Mouse (Mus musculus) G1E-ER4 (cell line): ENCODE measurements around the gene Ormdl1. TPM values are rescaled to one million over a fixed set of nuclear protein-coding genes. Genes with fewer than 3 reads are reported as not detected.

Source experiments
- GATA1 ChIP-seq: IDR thresholded peaks from one replicate; pipeline ENCODE4 v1.8.0; 2012; ENCODE audit warnings: low read length, inconsistent platforms
- polyA plus RNA-seq: library from polyadenylated mRNA; stranded (reverse); fragments of >175 nt; gene quantifications from 2 replicates; pipeline ENCODE4 v1.2.3, GENCODE M21; 2012

The Ormdl1 gene
- 1.3 and 2.3 TPM in 2 replicates for polyA plus RNA-seq

- no peak for TF ChIP-seq GATA1
Measured at GRCm38 (mm10) chr1:53296581-53297383, at the start of gene Ormdl1, which contains the start of the genes Pms1 and Gm28778. Gene Ormdl1, plus strand, starts transcription at chr1:53297095. Gene Pms1, minus strand, starts transcription at chr1:53297018. Gene Gm28778, plus strand, starts transcription at chr1:53297111.

DNA sequence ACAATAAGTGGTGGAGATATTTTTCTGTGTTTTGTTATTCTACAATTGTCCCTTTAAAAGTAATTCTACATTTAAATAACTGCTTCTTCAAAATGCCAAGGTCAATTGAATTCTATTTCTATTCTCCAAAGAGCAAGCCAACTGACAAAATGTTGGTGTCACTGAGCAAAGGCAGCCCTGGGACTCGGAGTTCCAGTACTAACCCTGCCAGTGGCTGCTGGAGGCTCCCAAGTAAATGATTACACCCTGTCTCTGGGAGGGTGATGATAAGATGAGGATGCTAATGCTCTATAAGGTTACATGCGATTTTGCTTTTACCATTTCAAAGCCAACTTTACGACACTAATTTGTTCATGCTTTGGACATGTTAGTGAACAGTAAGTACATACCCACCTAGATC is 27.0 kb upstream of the Ormdl1 start:
- TF ChIP-seq GATA1: no peak

GRCm38 (mm10) chr1:53272646-53273045 is 24.2 kb upstream of the Ormdl1 start:
- no peak for TF ChIP-seq GATA1

- TF ChIP-seq GATA1: no peak
Measured at GRCm38 (mm10) chr1:53291197-53291596, 5.7 kb upstream of the Ormdl1 start.

- TF ChIP-seq GATA1: no peak
Measured at GRCm38 (mm10) chr1:53300506-53300905, 3.6 kb downstream of the Ormdl1 start.

GRCm38 (mm10) chr1:53312989-53313967 is 16.4 kb downstream of the Ormdl1 start, which contains the start of gene Osgepl1:
Gene Osgepl1, plus strand, starts transcription at chr1:53313624.
- no peak for TF ChIP-seq GATA1

GRCm38 (mm10) chr1:53321662-53322344 is 24.9 kb downstream of the Ormdl1 start:
- peak; percentile 12 for TF ChIP-seq GATA1

DNA sequence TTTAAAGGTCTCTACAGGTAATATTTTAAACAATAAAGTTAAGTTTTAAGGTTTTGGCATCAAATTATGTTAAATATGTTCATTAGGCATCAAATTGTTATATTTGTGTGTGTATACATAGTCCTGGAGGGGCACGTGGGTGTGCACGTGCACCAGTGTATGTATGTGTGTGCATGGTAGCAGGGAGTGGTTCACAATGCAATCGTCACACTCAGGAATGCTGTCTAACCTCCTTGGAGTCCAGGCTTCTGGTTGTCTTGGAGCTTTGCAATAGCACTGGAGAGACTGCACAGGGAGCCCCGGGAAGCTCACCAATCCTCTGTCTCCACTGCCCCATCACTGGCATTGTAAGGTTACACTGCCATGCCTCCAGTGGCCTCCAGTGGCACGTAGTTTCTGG is 26.4 kb downstream of the Ormdl1 start:
- no peak for TF ChIP-seq GATA1

- TF ChIP-seq GATA1: no peak
Measured at GRCm38 (mm10) chr1:53324277-53324676, 27.4 kb downstream of the Ormdl1 start.

DNA sequence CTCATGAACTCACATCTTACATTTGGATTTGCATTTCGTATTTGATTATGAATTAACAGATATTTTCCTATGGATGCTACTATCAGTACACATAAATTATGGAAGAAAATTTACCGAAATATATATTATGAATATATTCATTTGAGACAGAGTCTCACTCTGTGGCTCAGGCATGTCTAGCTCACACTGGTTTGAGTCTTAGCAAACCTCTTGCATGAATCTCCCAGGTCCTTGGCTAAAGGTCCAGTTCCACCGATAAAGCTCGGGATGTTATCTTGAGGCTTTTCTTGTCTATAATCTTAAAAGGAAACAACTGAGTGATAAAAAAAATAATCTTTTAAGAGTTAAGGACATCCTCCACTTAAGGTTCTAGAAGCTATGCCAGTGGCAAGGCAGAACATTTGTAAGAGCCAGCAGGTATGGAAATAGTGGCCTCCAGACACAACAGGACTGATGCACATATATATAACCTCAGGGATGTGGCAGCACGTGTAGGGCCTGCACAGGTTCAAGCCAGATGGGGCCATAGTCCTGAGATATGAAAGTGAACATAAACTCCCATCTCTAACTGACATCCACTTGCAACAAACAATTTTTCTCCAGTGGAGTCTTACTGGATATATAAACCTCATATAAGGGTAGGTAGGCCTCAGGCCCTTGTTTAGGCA is 28.1 kb downstream of the Ormdl1 start:
- no peak for TF ChIP-seq GATA1

DNA sequence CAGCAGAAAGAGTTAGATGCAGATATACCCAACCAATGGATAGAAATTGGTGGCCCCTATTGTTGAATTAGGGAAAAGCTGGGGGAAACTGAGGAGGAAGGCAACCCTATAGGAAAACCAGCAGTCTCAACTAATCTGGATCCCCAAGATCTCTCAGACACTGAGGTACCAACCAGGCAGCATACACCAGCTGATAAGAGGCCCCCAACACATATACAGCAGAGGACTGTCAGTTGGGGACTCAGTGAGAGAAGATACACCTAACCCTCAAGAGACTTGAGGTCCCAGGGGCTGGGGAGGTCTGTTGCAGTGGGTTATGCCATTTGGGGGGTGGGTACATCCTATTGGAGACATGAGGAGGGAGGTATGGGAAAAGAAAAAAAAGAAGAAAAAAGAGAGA is 38.6 kb downstream of the Ormdl1 start:
- TF ChIP-seq GATA1: no peak

DNA sequence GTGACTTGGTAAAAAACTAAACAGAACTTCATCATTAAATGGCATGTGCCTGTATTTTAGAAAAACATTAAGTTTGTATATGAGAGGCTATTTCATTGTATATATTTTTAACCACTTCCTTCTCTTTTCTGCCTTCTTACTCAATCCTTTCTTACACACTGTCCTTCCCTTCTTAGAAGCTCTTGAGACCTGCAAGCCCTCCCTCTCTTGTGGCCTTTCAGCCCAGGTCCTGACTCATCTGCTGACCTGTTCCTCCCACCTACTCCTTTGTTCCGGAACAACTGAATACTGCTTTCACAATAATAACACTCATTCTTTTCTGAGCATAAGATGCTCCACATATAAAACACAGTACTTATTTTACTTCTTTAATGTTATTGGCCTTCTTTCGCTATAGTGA is 44.2 kb downstream of the Ormdl1 start:
- no peak for TF ChIP-seq GATA1

- TF ChIP-seq GATA1: no peak
Measured at GRCm38 (mm10) chr1:53352327-53353261, 55.7 kb downstream of the Ormdl1 start, which contains the start of the genes Asdurf, Gm28551 and Asnsd1. Gene Asdurf, minus strand, starts transcription at chr1:53352619. Gene Gm28551, minus strand, starts transcription at chr1:53352667. Gene Asnsd1, minus strand, starts transcription at chr1:53352752.

DNA sequence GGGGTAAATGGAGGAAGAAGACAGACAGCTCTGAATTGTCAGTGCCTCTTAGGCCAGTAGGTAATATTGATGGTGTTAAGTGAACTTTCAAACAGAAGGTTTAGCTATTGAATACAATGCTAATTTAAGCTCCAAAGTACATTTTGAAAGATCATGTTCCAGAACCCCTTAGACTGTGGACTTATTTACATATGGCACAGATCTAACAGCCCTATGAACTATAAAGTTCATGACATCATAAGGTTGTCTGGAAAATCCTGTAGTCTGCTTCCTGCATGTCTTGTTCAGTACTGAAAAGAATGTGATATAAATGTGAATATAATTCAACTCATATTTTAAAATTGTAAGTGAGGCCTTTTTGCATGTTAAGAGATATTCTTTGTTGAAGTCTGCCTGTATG is 62.1 kb downstream of the Ormdl1 start:
- no peak for TF ChIP-seq GATA1

Other genes with a start within 250 kb of the Ormdl1 start
- not detected in 2 replicates for gene Mstn, start 235.5 kb upstream of the Ormdl1 start, polyA plus RNA-seq
- gene 1700019A02Rik, start 109.5 kb upstream of the Ormdl1 start, polyA plus RNA-seq: not detected in 2 replicates
- 2.8 and 3.2 TPM in 2 replicates for gene Pms1, start 77 bp upstream of the Ormdl1 start, polyA plus RNA-seq
- not detected in 2 replicates for gene Gm28778, start within 50 bp of the Ormdl1 start, polyA plus RNA-seq
- 0.95 and 1.7 TPM in 2 replicates for gene Osgepl1, start 16.5 kb downstream of the Ormdl1 start, polyA plus RNA-seq
- gene Asdurf, start 55.5 kb downstream of the Ormdl1 start, polyA plus RNA-seq: 21.6 and 50.8 TPM in 2 replicates
- 0.02 TPM in 1 of 2 replicates, not detected in the other for gene Gm28551, start 55.6 kb downstream of the Ormdl1 start, polyA plus RNA-seq
- 56.3 and 85.0 TPM in 2 replicates for gene Asnsd1, start 55.7 kb downstream of the Ormdl1 start, polyA plus RNA-seq